Mouse (Mus musculus) intestine, postnatal 0 days (tissue): Measurements from ENCODE around the gene Arid5a. TPM values are rescaled to one million over a fixed set of nuclear protein-coding genes. Genes with fewer than 3 reads are reported as not detected.

Experiments
- ATAC-seq: fragments of 200-750 bp; cut with Nextera tagmentation; 2 replicates; pipeline ENCODE4 v1.8.0; 2017; ENCODE audit warnings: mild to moderate bottlenecking, moderate TSS enrichment, moderate library complexity
- H3K27ac ChIP-seq: fragments of 300-500 bp; sonication (generic); 2 replicates; pipeline ENCODE4 v1.5.1; 2014; ENCODE audit warnings: mild to moderate bottlenecking, low read depth, low read length, moderate library complexity
- H3K27me3 ChIP-seq: fragments of 300-500 bp; sonication (generic); replicated peaks from 2 replicates; pipeline ENCODE4 v1.6.1; 2014; ENCODE audit warnings: low read length, mixed read lengths; ENCODE audit not compliant: control insufficient read depth, insufficient read depth
- H3K36me3 ChIP-seq: fragments of 300-500 bp; sonication (generic); 2 replicates; pipeline ENCODE4 v1.6.1; 2014; ENCODE audit warnings: mild to moderate bottlenecking, moderate library complexity; ENCODE audit not compliant: control insufficient read depth, insufficient read depth
- H3K4me1 ChIP-seq: fragments of 300-500 bp; sonication (generic); replicated peaks from 2 replicates; pipeline ENCODE4 v1.6.1; 2014; ENCODE audit warnings: antibody characterized with exemption, low read length, mixed read lengths; ENCODE audit not compliant: control insufficient read depth, insufficient read depth
- H3K4me2 ChIP-seq: fragments of 300-500 bp; sonication (generic); replicated peaks from 2 replicates; pipeline ENCODE4 v1.6.1; 2014; ENCODE audit warnings: low read depth, mild to moderate bottlenecking, moderate library complexity
- H3K4me3 ChIP-seq: fragments of 300-500 bp; sonication (generic); 2 replicates; pipeline ENCODE4 v1.5.1; 2014; ENCODE audit warnings: low read depth, low read length
- H3K9ac ChIP-seq: fragments of 300-500 bp; sonication (generic); 2 replicates; pipeline ENCODE4 v1.6.1; 2014; ENCODE audit warnings: mild to moderate bottlenecking, low read depth, low read length
- H3K9me3 ChIP-seq: fragments of 300-500 bp; sonication (generic); 2 replicates; pipeline ENCODE4 v1.6.1; 2016; ENCODE audit warnings: mixed run types; ENCODE audit not compliant: control insufficient read depth
- CTCF ChIP-seq: sonication (generic); IDR thresholded peaks from 2 replicates; pipeline ENCODE4 v1.5.1; 2016; ENCODE audit warnings: low read depth, mild to moderate bottlenecking, control low read depth, antibody characterized with exemption, moderate library complexity
- WGBS: fragments of 180-500 bp; shearing (Covaris S2); extraction: QIAGEN DNeasy Blood & Tissue Kit; methylation state at CpG from one replicate; pipeline ENCODE4 v1.1.7; 2014; 5-methylcytosine and 5-hydroxymethylcytosine counted together
- polyA plus RNA-seq: library from polyadenylated mRNA; unstranded; fragments of >200 nt; fragmentation: Nextera tagmentation; extraction: Ambion mirVana; gene quantifications from 2 replicates; pipeline ENCODE4 v1.2.1, GENCODE M21; 2015

The Arid5a gene
- polyA plus RNA-seq, 1 experiment from 2014 or later = 3.6 TPM

- H3K4me2 ChIP-seq = no peak overlapping the region
- no peaks in the 10 kb centered on the region for H3K9me3 ChIP-seq
- no peak for TF ChIP-seq CTCF
- no peaks in the 10 kb centered on the region for H3K36me3 ChIP-seq
- no peak overlapping the region for H3K9ac ChIP-seq
- no peak overlapping the region for H3K27ac ChIP-seq
- no peaks in the 10 kb centered on the region for H3K27me3 ChIP-seq
- H3K4me3 ChIP-seq = no peak overlapping the region
- 94% methylated on average over 2 of the region's 2 CpGs for WGBS
- ATAC-seq = no peak
- no peaks in the 10 kb centered on the region for H3K4me1 ChIP-seq
Measured at GRCm38 (mm10) chr1:36325900-36326321, 18.4 kb downstream of the Arid5a start.

GRCm38 (mm10) chr1:36326815-36327214 lies 19.3 kb downstream of the Arid5a start:
- H3K4me2 ChIP-seq = no peak overlapping the region
- no peak overlapping the region for H3K9ac ChIP-seq
- H3K27me3 ChIP-seq = no peaks in the 10 kb centered on the region
- no peaks in the 10 kb centered on the region for H3K36me3 ChIP-seq
- no peak for ATAC-seq
- H3K9me3 ChIP-seq = no peaks in the 10 kb centered on the region
- no peaks in the 10 kb centered on the region for H3K4me1 ChIP-seq
- H3K4me3 ChIP-seq = no peak overlapping the region
- 93% methylated on average over 2 of the region's 2 CpGs for WGBS
- no peak for TF ChIP-seq CTCF
- no peak overlapping the region for H3K27ac ChIP-seq

- TF ChIP-seq CTCF = no peak
- H3K4me1 ChIP-seq = no peaks in the 10 kb centered on the region
- H3K9me3 ChIP-seq = no peaks in the 10 kb centered on the region
- H3K27me3 ChIP-seq = no peaks in the 10 kb centered on the region
- H3K4me3 ChIP-seq = no peak overlapping the region
- WGBS = 46% methylated on average over 6 of the region's 6 CpGs
- H3K36me3 ChIP-seq = peaks cover 17% of the 10 kb centered on the region
- H3K4me2 ChIP-seq = no peak overlapping the region
- H3K9ac ChIP-seq = no peak overlapping the region
- ATAC-seq = peak; percentile 62
- H3K27ac ChIP-seq = no peak overlapping the region
Measured at GRCm38 (mm10) chr1:36331743-36332142, 24.2 kb downstream of the Arid5a start.

- WGBS = 73% methylated on average over 14 of the region's 14 CpGs
- Histone ChIP-seq H3K4me2 (no peak overlapping the region), H3K4me1 (no peaks in the 10 kb centered on the region), H3K9ac (no peak overlapping the region), H3K9me3 (no peaks in the 10 kb centered on the region), H3K36me3 (peaks cover 31% of the 10 kb centered on the region), H3K27me3 (no peaks in the 10 kb centered on the region), H3K27ac (peak overlapping the region; percentile 62), H3K4me3 (no peak overlapping the region)
- ATAC-seq = peak; percentile 41; the same call in 1 of the 2 replicates
- no peak for TF ChIP-seq CTCF
Measured at GRCm38 (mm10) chr1:36332955-36333887, 25.7 kb downstream of the Arid5a start.

- Histone ChIP-seq H3K4me1 (no peaks in the 10 kb centered on the region), H3K27ac (peak overlapping the region; percentile 15; the same call in 1 of the 2 replicates), H3K9me3 (no peaks in the 10 kb centered on the region), H3K4me3 (no peak overlapping the region), H3K36me3 (peaks cover 89% of the 10 kb centered on the region), H3K27me3 (no peaks in the 10 kb centered on the region), H3K9ac (no peak overlapping the region), H3K4me2 (no peak overlapping the region)
- no peak for TF ChIP-seq CTCF
- ATAC-seq = no peak
- WGBS = 86% methylated on average over 6 of the region's 6 CpGs
Measured at GRCm38 (mm10) chr1:36342547-36342946, 35.0 kb downstream of the Arid5a start.

GRCm38 (mm10) chr1:36352351-36352750 lies 44.8 kb downstream of the Arid5a start:
- Histone ChIP-seq H3K36me3 (peaks cover 94% of the 10 kb centered on the region), H3K27ac (no peak overlapping the region), H3K9me3 (no peaks in the 10 kb centered on the region), H3K27me3 (no peaks in the 10 kb centered on the region), H3K9ac (no peak overlapping the region), H3K4me2 (no peak overlapping the region), H3K4me3 (no peak overlapping the region), H3K4me1 (no peaks in the 10 kb centered on the region)
- no peak for ATAC-seq
- WGBS = 86% methylated on average over 4 of the region's 4 CpGs
- no peak for TF ChIP-seq CTCF
